Mouse (Mus musculus): ENCODE results near the gene Acvr2b.
"Not testable (repeated sequence)": the region's sequence is repeated elsewhere in the genome, so short reads cannot be mapped to it uniquely, and the experiment has no call there.

Acvr2b gene

GRCm38 (mm10) chr9:119401801-119402214, at the start of gene Acvr2b:
Gene Acvr2b, plus strand, starts transcription at chr9:119402118.
- DNase-seq, result peak; percentile 88

GRCm38 (mm10) chr9:119353926-119354325, 48.0 kb upstream of the Acvr2b start:
- DNase-seq, result no peak

GRCm38 (mm10) chr9:119355943-119356342, 46.0 kb upstream of the Acvr2b start:
- DNase-seq, result no peak

- peak; percentile 90 for DNase-seq
Measured at GRCm38 (mm10) chr9:119357331-119358057, 44.4 kb upstream of the Acvr2b start, which contains the start of gene Xylb. Gene Xylb, plus strand, starts transcription at chr9:119357381.

- DNase-seq, result no peak
Measured at GRCm38 (mm10) chr9:119358058-119358429, 43.9 kb upstream of the Acvr2b start.

- no peak for DNase-seq
Measured at GRCm38 (mm10) chr9:119361416-119361815, 40.5 kb upstream of the Acvr2b start.

GRCm38 (mm10) chr9:119363229-119363628, 38.7 kb upstream of the Acvr2b start:
- no peak for DNase-seq

- DNase-seq, result no peak
Measured at GRCm38 (mm10) chr9:119365284-119365683, 36.6 kb upstream of the Acvr2b start, which contains the start of gene Slc22a14. Gene Slc22a14, minus strand, starts transcription at chr9:119365553.

- DNase-seq, result no peak
Measured at GRCm38 (mm10) chr9:119368367-119368766, 33.6 kb upstream of the Acvr2b start.

GRCm38 (mm10) chr9:119370770-119371169, 31.1 kb upstream of the Acvr2b start:
- DNase-seq, result not testable (repeated sequence)

- DNase-seq, result no peak
Measured at GRCm38 (mm10) chr9:119371251-119371650, 30.7 kb upstream of the Acvr2b start.

GRCm38 (mm10) chr9:119375008-119375407, 26.9 kb upstream of the Acvr2b start:
- no peak for DNase-seq

GRCm38 (mm10) chr9:119375556-119375955, 26.4 kb upstream of the Acvr2b start:
- DNase-seq, result no peak

- no peak for DNase-seq
Measured at GRCm38 (mm10) chr9:119378231-119378630, 23.7 kb upstream of the Acvr2b start.

GRCm38 (mm10) chr9:119382603-119383002, 19.3 kb upstream of the Acvr2b start:
- DNase-seq, result no peak

GRCm38 (mm10) chr9:119388956-119389355, 13.0 kb upstream of the Acvr2b start:
- DNase-seq, result no peak

- DNase-seq, result no peak
Measured at GRCm38 (mm10) chr9:119390214-119390613, 11.7 kb upstream of the Acvr2b start.

- no peak for DNase-seq
Measured at GRCm38 (mm10) chr9:119394808-119395207, 7.1 kb upstream of the Acvr2b start.

- DNase-seq, result no peak
Measured at GRCm38 (mm10) chr9:119401351-119401750, 567 bp upstream of the Acvr2b start.

GRCm38 (mm10) chr9:119402253-119403235, 626 bp downstream of the Acvr2b start:
- peak; percentile 48 for DNase-seq

- DNase-seq, result peak; percentile 37
Measured at GRCm38 (mm10) chr9:119403236-119403641, 1.3 kb downstream of the Acvr2b start.

GRCm38 (mm10) chr9:119404090-119404489, 2.2 kb downstream of the Acvr2b start:
- no peak for DNase-seq

- DNase-seq, result no peak
Measured at GRCm38 (mm10) chr9:119407884-119408283, 6.0 kb downstream of the Acvr2b start.
